Mouse (Mus musculus) stomach, postnatal 0 days (tissue): ENCODE data around the gene Tmem54. TPM values are rescaled to one million over a fixed set of nuclear protein-coding genes. Genes with fewer than 3 reads are reported as not detected.
A peak's percentile ranks its signal among the peaks of the same experiment; 100 is the strongest.

Experiments
- ATAC-seq: fragments of 200-750 bp; cut with Nextera tagmentation; 2 replicates; pipeline ENCODE4 v1.8.0; 2017; ENCODE audit not compliant: low FRiP score, low TSS enrichment
- DNase-seq: peaks from one replicate; pipeline ENCODE4 v3.0.0-alpha.2; 2016; ENCODE audit warnings: low spot score
- H3K27ac ChIP-seq: fragments of 300-500 bp; sonication (generic); replicated peaks from 2 replicates; pipeline ENCODE4 v1.5.1; 2014; ENCODE audit warnings: mild to moderate bottlenecking, control low read depth
- H3K27me3 ChIP-seq: fragments of 300-500 bp; sonication (generic); 2 replicates; pipeline ENCODE4 v1.6.1; 2014; ENCODE audit warnings: low read length; ENCODE audit not compliant: control insufficient read depth, insufficient read depth
- H3K36me3 ChIP-seq: fragments of 300-500 bp; sonication (generic); 2 replicates; pipeline ENCODE4 v1.6.1; 2014; ENCODE audit warnings: low read length, mixed read lengths; ENCODE audit not compliant: control insufficient read depth, insufficient read depth
- H3K4me1 ChIP-seq: fragments of 300-500 bp; sonication (generic); replicated peaks from 2 replicates; pipeline ENCODE4 v1.6.1; 2014; ENCODE audit warnings: antibody characterized with exemption; ENCODE audit not compliant: control insufficient read depth, insufficient read depth
- H3K4me2 ChIP-seq: fragments of 300-500 bp; sonication (generic); replicated peaks from 2 replicates; pipeline ENCODE4 v1.6.1; 2014; ENCODE audit warnings: low read depth, mild to moderate bottlenecking, control low read depth, moderate library complexity
- H3K4me3 ChIP-seq: fragments of 300-500 bp; sonication (generic); 2 replicates; pipeline ENCODE4 v1.5.1; 2014; ENCODE audit warnings: low read depth, low read length, control low read depth
- H3K9ac ChIP-seq: fragments of 300-500 bp; sonication (generic); 2 replicates; pipeline ENCODE4 v1.6.1; 2014; ENCODE audit warnings: mild to moderate bottlenecking, low read length, control low read depth, mixed read lengths
- H3K9me3 ChIP-seq: fragments of 300-500 bp; sonication (generic); 2 replicates; pipeline ENCODE4 v1.6.1; 2016; ENCODE audit warnings: low read length; ENCODE audit not compliant: control insufficient read depth
- CTCF ChIP-seq: IDR thresholded peaks from 2 replicates; pipeline ENCODE4 v1.5.1; 2016; ENCODE audit warnings: antibody characterized with exemption, low read depth, mild to moderate bottlenecking, moderate library complexity
- EP300 ChIP-seq: optimal IDR thresholded peaks from 2 replicates; pipeline ENCODE3; 2016; ENCODE audit warnings: antibody characterized with exemption
- WGBS: fragments of 180-500 bp; shearing (Covaris S2); extraction: QIAGEN DNeasy Blood & Tissue Kit; methylation state at CpG from one replicate; pipeline ENCODE4 v1.1.7; 2014; 5-methylcytosine and 5-hydroxymethylcytosine counted together
- polyA plus RNA-seq: library from polyadenylated mRNA; unstranded; fragments of >200 nt; fragmentation: Nextera tagmentation; extraction: Ambion mirVana; gene quantifications from 2 replicates; pipeline ENCODE4 v1.2.1, GENCODE M21; 2015

Tmem54 gene
- polyA plus RNA-seq, 1 experiment from 2014 or later, result 106 TPM

- no peaks in the 10 kb centered on the region for H3K27me3 ChIP-seq
- peaks cover 6% of the 10 kb centered on the region; the same call in 1 of the 2 replicates for H3K4me1 ChIP-seq
- ATAC-seq, result no peak
- no peak overlapping the region for H3K4me3 ChIP-seq
- H3K27ac ChIP-seq, result no peak overlapping the region
- 79% methylated on average over 4 of the region's 4 CpGs for WGBS
- DNase-seq, result no peak
- H3K36me3 ChIP-seq, result no peaks in the 10 kb centered on the region
- no peaks in the 10 kb centered on the region for H3K9me3 ChIP-seq
- no peak overlapping the region for H3K9ac ChIP-seq
- TF ChIP-seq EP300 (no peak), CTCF (no peak)
- H3K4me2 ChIP-seq, result no peak overlapping the region
Measured at GRCm38 (mm10) chr4:129140808-129141207, 35.5 kb downstream of the Tmem54 start.

- DNase-seq (no peak), ATAC-seq (no peak)
- Histone ChIP-seq H3K27me3 (no peaks in the 10 kb centered on the region), H3K4me2 (no peak overlapping the region), H3K27ac (no peak overlapping the region; the same call in 1 of the 2 replicates), H3K4me1 (peaks cover 6% of the 10 kb centered on the region; the same call in 1 of the 2 replicates), H3K9me3 (no peaks in the 10 kb centered on the region), H3K36me3 (no peaks in the 10 kb centered on the region), H3K4me3 (no peak overlapping the region), H3K9ac (no peak overlapping the region)
- 66% methylated on average over 17 of the region's 17 CpGs for WGBS
- TF ChIP-seq CTCF (no peak), EP300 (no peak)
Measured at GRCm38 (mm10) chr4:129141560-129142438, 36.5 kb downstream of the Tmem54 start.

GRCm38 (mm10) chr4:129142439-129143045, 37.2 kb downstream of the Tmem54 start:
- Histone ChIP-seq H3K27ac (no peak overlapping the region), H3K4me1 (peaks cover 6% of the 10 kb centered on the region; the same call in 1 of the 2 replicates), H3K4me2 (no peak overlapping the region), H3K36me3 (no peaks in the 10 kb centered on the region), H3K4me3 (no peak overlapping the region), H3K9ac (no peak overlapping the region), H3K27me3 (no peaks in the 10 kb centered on the region), H3K9me3 (no peaks in the 10 kb centered on the region)
- TF ChIP-seq EP300 (no peak), CTCF (no peak)
- ATAC-seq (no peak), DNase-seq (no peak)
- WGBS, result 81% methylated on average over 11 of the region's 11 CpGs

- Histone ChIP-seq H3K4me3 (no peak overlapping the region), H3K27me3 (no peaks in the 10 kb centered on the region), H3K4me2 (no peak overlapping the region), H3K36me3 (no peaks in the 10 kb centered on the region), H3K27ac (no peak overlapping the region), H3K9ac (no peak overlapping the region), H3K9me3 (no peaks in the 10 kb centered on the region), H3K4me1 (peaks cover 6% of the 10 kb centered on the region; the same call in 1 of the 2 replicates)
- no peak for TF ChIP-seq CTCF
- TF ChIP-seq EP300, result no peak
- DNase-seq, result no peak
- WGBS, result 78% methylated on average over 5 of the region's 5 CpGs
- ATAC-seq, result no peak
Measured at GRCm38 (mm10) chr4:129143509-129143908, 38.2 kb downstream of the Tmem54 start.

- 45% methylated on average over 16 of the region's 16 CpGs for WGBS
- DNase-seq, result no peak
Measured at GRCm38 (mm10) chr4:129144401-129145367, 39.3 kb downstream of the Tmem54 start.

More at GRCm38 (mm10) chr4:129144401-129145367, 39.3 kb downstream of the Tmem54 start:
- peak overlapping the region; percentile 46 for H3K27ac ChIP-seq
- peaks cover 6% of the 10 kb centered on the region; the same call in 1 of the 2 replicates for H3K4me1 ChIP-seq
- no peaks in the 10 kb centered on the region for H3K9me3 ChIP-seq
- TF ChIP-seq EP300, result no peak
- no peak for TF ChIP-seq CTCF
- peak; percentile 64; the same call in 1 of the 2 replicates for ATAC-seq
- H3K9ac ChIP-seq, result no peak overlapping the region
- H3K4me3 ChIP-seq, result no peak overlapping the region
- no peaks in the 10 kb centered on the region for H3K27me3 ChIP-seq
- no peaks in the 10 kb centered on the region for H3K36me3 ChIP-seq
- H3K4me2 ChIP-seq, result no peak overlapping the region
